Mouse (Mus musculus): ENCODE data around the gene Trappc11. TPM values are rescaled to one million over a fixed set of nuclear protein-coding genes. Genes with fewer than 3 reads are reported as not detected.

The Trappc11 gene
- total RNA-seq (2021) = 33.1 and 33.5 TPM in 2 replicates
- long read RNA-seq, experiment 1, full-length matches to known transcripts = 8 of 19 reads
- long read RNA-seq, experiment 1, partial matches to known transcripts = 11 of 19 reads
- long read RNA-seq, experiment 1, other reads (novel, unspliced or antisense) = 0 of 19 reads
- long read RNA-seq, experiment 2, full-length matches to known transcripts = 3 of 7 reads
- long read RNA-seq, experiment 2, partial matches to known transcripts = 1 of 7 reads
- long read RNA-seq, experiment 2, other reads (novel, unspliced or antisense) = 3 of 7 reads

GRCm38 (mm10) chr8:47533344-47534125 lies at the start of gene Trappc11, which contains the start of gene Rwdd4a:
Trappc11 (minus strand) TSS chr8:47533470.
Rwdd4a (plus strand) TSS chr8:47533664.
- peak; percentile 97 for DNase-seq

DNA sequence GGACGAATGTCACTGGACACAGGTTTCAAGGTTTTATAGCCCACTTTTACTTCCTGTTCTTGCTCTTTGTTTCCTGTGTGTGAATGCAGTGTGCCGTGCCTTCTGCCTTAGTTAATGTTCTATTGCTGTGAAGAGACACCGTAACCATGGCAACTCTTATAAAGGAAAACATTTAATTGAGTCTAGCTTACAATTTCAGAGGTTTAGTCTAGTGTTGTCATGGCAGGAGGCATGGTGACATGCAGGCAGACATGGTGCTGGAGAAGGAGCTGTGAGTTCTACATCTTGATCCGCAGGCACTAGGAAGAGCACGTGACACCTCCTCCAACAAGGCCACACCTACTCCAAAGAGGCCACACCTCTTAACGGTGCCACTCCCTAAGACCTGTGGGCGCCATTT lies 48.2 kb upstream of the Trappc11 start:
- DNase-seq = no peak

- no peak for DNase-seq
Observed at GRCm38 (mm10) chr8:47573482-47573881, 40.2 kb upstream of the Trappc11 start.

- no peak for DNase-seq
Observed at GRCm38 (mm10) chr8:47570161-47570560, 36.9 kb upstream of the Trappc11 start.

DNA sequence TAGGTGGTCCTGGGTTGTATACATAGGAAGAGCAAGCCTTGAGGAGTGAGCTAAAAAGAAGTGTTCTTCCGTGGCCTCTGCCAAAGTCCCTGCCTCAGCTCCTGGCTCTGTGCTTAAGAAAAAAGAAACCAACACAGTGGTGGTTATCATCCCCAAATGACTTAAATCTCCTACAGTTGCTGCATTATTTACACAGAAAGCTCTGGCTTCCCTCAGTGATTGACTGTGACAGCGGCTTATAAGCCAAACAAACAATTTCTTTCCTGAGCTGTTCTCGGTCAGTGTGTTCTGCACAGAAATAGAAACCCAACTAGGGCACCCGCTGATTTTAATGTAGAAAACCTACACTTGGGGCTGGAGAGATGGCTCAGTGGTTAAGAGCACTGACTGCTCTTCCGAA lies 34.8 kb upstream of the Trappc11 start:
- DNase-seq = no peak

DNA sequence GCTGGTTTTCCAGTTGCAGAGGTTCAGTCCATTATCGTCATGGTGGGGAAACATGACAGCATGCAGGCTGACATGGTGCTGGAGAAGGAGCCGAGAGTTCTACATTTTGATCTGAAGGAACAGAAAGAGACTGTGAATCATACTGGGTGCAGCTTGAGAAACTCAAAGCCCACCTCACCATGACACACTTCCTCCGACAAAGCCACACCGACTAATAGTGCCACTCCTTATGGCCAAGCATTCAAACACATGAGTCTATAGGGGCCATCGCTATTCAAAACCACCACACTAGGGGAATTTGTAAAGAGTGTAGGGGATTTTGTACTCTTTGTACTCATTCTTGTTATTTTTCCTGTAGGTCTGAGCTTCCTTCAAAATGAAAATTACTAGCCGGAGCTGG lies 33.3 kb upstream of the Trappc11 start:
- DNase-seq = no peak

GRCm38 (mm10) chr8:47560801-47561200 lies 27.5 kb upstream of the Trappc11 start:
- DNase-seq = no peak

DNA sequence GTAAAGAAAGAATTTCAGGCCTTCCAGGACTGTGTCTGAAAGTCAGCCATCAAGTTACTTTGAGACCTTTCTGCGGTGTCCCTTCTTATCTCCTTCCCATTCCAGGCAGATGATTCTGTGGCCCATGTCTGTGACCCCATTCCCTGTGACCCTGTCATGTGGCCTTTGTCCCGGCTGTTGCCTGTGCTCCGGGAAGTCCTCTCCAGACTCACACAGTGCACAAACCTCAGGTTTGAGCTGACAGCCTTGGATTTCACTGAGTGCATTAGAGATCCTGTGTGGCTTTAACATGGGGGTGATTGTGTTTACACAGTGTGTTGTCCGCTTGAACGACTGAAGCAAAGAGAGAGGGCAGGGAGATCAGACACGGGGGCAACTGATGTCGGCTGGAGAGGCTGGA lies 25.0 kb upstream of the Trappc11 start:
- DNase-seq = no peak

- no peak for DNase-seq
Observed at GRCm38 (mm10) chr8:47556446-47556845, 23.2 kb upstream of the Trappc11 start.

- DNase-seq = peak; percentile 52
Observed at GRCm38 (mm10) chr8:47553613-47554012, 20.3 kb upstream of the Trappc11 start.

DNA sequence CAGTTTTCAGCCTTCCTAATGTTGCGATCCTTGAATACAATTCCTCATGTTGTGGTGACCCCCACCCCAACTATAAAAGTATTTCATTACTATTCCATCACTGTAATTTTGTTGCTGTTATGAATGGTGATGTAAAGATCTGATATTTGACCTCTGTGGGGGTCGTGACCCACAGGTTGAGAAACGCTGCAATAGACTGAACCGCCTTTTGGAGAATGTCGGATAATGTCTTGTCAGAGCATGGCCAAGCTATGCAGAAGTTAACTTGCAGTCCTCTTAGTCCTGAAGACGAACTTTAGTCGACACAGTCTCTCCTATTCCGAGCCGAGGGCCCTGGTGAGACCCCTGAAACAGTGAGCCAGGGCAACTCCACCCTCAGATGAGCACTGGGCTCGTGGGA lies 13.8 kb upstream of the Trappc11 start:
- DNase-seq = no peak

DNA sequence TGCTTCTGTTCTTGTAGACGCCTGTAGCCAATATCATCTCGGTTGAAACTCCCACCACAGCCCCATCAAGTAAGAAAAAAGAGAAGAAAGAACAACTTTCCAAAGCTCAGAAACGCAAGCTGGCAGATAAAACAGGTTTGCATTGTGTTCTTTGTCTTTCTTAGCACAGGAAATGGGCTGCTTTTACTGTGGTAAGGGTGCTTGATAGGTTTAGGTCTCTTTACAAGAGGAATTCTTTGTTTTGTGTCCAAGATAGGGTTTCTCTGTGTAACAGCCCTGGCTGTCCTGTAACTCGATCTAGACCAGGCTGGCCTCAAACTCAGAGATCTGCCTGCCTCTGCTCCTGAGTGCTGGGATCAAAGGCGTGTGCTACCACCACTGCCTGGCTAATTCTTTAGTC lies 10.8 kb upstream of the Trappc11 start:
- DNase-seq = no peak

- no peak for DNase-seq
Observed at GRCm38 (mm10) chr8:47542746-47543145, 9.5 kb upstream of the Trappc11 start.

- no peak for DNase-seq
Observed at GRCm38 (mm10) chr8:47538323-47538722, 5.1 kb upstream of the Trappc11 start.

DNA sequence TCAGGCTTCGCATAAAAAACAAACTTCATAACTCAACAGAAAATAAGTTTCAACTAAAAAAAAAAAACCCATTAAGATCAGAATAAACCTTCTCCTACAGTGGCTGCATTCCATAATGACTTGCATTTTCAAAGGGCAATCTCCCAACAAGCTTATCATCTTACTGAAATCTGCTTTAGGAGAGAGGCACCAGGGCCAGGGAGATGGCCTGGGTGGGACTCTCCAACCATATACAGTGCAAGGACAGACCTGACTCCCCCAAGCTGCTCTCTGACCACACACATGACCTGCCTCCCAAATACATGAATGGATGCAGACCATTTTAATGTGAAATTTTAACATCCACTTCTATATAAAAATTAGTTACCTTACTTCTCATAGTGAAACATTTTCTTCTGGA lies 5.2 kb downstream of the Trappc11 start:
- no peak for DNase-seq

DNA sequence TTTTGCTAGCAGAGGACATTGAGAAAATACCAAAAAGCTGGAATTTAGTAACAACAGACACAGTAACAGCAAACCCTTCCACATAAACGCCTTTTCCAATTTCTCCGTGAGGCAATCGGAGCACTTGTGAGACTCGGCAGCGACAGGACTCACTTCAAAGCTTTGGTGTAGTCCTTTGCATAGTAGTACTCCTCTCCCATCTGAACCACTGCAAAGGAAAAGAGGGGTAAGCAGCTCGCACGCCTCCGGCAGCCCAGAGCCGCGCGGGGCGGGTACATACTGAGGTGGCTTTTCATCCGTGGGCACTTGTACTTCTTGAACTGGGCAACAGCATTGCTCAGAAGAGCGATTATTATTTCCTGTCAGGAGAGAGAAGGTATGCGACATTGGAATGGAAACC lies 19.7 kb downstream of the Trappc11 start:
- no peak for DNase-seq

DNA sequence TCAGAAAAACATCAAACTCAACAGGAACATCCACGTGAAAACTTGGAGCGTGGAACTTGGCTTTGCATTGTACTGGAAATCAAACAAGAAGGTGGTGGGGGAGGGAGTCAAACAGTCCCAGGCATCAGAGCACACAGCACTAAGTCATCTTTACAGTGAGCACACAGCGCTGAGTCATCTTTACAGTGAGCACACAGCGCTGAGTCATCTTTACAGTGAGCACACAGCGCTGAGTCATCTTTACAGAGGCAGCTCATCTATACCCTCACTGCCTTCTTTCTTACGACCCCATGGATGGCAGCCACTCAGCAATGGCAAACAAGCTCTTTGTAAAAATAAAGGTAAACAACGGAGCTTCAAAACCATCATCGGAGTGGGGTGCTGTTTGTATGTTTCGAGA lies 22.3 kb downstream of the Trappc11 start:
- DNase-seq = no peak

GRCm38 (mm10) chr8:47505431-47505830 lies 27.8 kb downstream of the Trappc11 start:
- DNase-seq = no peak

DNA sequence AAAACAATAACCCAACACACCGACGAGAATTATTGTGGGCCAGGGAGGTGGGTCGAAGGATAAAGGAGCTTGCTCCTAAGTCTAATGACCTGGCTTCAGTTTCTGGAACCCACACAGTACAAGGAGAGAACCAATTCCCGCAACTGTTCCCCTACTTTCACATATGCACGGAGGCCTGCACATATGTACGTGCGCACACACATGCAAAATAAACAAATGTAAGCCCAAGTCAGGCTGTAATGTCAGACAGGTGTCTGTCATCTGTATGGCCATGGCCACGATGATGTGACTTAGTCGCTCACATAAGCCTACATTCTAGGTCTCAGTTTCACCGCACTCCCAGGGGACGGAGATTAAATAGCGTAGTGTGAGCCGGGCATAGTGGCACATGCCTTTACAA lies 30.7 kb downstream of the Trappc11 start:
- DNase-seq = no peak

- no peak for DNase-seq
Observed at GRCm38 (mm10) chr8:47501994-47502393, 31.3 kb downstream of the Trappc11 start.

- no peak for DNase-seq
Observed at GRCm38 (mm10) chr8:47495428-47495827, 37.8 kb downstream of the Trappc11 start.

GRCm38 (mm10) chr8:47494602-47495153 lies 38.6 kb downstream of the Trappc11 start:
- no peak for DNase-seq

DNA sequence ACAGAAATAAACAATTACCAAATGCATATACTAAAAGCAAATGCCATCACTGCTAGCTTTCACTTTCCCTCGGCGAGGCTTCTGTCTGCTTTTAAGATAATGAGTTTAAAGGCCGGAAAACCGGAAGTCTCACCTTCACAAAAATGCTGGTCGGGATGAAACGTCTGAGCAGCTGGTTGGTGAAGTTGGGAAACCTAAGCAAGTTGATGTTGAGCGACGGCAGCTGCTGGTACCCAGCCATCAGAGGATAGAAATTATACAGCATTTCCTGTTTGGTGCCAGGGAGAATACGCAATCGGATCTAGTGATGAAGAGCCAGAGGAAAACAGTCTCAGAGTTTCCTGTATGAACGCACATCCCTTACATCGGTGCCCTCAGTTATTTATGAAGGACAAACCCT lies 40.2 kb downstream of the Trappc11 start:
- no peak for DNase-seq

DNA sequence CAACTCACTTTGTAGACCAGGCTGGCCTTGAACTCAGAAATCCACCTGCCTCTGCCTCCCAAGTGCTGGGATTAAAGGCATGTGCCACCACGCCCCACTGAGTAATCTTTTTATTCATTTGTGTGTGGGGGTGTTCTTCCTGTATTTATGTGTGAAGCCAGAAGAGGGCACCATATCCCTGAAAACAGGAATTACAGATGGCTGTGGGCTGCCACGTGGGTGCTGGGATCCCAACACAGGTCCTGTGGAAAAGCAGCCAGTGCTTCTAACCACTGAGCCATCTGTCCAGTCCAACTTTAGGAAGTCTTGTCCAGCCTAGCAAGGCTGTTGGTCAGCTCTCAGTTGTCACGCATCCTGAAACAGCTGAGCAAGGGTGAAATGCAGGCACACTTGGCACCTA lies 46.0 kb downstream of the Trappc11 start:
- no peak for DNase-seq

Data from adrenal gland, postnatal 14 days (tissue).